Mouse (Mus musculus): ENCODE data around the gene Gm21992.
"Not testable (repeated sequence)": the region's sequence is repeated elsewhere in the genome, so short reads cannot be mapped to it uniquely, and the experiment has no call there.

Gm21992 gene

DNA sequence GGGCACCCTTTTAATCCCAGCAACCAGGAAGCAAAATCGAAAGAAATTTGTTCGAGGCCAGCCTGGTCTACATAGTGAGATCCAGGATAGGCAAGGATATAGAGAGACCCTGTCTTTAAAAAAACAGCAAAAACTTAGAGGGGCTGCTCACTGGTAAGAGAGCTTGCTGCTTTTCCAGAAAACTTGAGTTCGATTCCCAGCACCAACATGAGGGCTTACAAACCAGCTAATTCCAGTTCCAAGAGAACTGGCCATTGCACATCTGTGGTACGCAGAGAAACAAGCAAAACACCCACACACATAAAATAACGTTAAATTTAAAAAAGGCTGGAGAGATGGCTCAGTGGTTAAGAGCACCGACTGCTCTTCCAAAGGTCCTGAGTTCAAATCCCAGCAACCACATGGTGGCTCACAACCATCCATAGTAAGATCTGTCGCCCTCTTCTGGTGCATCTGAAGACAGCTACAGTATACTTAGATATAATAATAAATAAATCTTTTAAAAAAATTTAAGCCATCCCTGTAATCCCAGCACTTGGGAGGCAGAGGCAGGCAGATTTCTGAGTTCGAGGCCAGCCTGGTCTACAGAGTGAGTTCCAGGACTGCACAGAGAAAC, 1.0 kb upstream of the Gm21992 start:
- DNase-seq: not testable (repeated sequence)

DNA sequence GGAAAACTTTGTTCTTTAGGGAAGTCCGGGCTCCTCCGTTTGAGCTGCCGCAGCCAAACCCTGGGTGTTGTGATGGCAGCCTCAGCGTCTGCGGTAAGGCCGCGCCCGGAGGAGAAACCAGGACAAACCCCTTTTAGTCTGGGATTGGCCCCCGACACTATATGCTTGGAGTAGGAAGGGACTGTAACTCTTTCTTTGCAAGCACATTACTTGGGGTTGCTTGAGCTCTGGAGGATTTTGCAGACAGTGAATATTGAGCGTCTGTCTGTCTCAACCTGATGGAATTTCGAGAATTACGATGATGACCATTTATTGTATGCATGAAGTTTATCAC, 464 bp upstream of the Gm21992 start:
- no peak for DNase-seq

DNA sequence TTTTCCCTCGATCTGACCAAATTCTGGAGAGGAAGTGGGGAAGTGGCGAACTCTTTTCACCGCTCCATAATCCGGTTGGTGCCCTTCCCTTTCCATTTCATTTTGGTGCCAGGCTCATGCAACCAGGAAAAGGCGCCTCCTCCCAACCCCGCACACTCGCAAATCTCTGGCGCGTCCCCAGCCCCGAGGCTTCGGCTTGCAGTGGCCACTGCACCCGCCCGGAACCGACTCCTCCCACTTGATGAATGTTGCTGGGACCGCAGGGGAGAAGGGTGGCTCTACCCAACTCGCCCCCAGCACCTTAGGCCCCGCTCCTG, 708 bp downstream of the Gm21992 start:
- DNase-seq: no peak

DNA sequence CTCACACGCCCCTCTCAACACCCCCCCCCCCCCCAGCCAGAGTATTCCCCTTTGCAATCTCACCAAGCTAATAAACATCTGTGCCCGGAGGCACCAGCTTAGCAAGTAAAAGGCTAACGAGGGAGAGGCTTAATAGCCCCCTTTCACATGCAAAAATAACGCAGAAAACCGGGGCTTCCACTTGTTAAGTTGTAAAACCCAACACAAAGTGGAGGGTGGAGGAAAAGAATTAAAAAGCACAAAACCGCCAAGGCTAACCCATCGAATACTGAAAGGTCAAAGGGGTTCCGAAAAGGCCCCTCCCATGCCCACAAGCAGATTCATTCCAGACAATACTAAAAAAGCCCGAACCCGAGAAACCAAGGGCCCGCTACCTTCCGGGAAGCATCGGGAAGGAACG, 1.1 kb downstream of the Gm21992 start:
- no peak for DNase-seq

DNA sequence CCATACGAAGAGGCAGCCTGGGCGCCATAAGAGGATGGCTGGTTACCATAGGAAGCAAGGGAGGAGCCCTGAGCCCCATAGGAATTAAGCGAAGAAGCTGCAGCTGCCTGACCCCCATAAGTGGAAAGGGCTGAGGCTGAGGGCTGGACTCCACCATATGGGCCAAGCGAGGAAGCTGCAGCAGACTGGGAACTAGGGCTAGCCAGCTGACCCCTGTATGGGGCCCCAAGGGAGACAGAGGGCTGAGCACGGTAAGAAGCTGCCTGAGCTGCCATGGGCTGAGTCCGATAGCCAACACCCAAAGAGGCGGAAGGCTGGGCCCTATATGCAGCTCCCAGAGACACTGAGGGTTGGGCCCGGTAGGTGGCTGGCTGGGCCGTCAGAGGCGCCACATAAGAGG, 8.1 kb downstream of the Gm21992 start:
- no peak for DNase-seq

DNA sequence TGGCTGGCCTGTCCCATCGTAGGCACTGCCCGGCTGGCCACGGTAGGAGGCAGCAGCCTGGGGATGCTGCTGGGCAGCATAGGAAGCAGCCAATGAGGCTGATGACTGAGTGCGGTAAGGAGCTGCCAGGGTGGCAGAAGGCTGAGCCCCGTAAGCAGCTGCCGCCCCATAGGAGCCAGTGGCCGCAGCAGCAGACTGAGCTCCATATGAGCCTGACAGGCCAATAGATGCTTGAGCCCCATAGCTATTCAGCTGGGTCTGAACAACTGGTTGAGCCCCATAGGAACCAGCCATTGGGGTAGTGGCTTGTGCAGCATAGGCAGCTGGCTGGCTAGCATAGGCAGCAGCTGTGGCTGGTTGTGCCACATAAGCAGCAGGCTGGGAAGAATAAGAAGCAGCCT, 8.7 kb downstream of the Gm21992 start:
- no peak for DNase-seq

DNA sequence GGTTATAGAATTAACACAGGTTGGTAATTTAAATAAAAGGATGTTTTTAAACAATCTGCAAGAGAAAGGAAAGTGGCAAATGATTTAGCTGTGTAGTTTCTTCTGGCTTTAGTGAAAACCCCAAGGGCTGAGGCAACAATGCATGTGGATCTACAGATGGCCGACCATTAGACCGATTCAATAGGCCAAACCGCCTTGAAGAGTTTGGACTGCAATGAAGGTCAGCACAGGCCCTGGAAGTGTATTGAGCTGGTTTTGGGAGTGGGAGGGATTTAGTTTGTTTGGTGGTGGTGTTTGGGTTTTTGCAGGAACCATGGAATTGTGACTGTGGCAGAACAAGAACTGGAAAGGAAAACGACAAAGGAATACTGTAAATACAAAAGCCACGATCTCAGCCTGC, 12.3 kb downstream of the Gm21992 start:
- no peak for DNase-seq

DNA sequence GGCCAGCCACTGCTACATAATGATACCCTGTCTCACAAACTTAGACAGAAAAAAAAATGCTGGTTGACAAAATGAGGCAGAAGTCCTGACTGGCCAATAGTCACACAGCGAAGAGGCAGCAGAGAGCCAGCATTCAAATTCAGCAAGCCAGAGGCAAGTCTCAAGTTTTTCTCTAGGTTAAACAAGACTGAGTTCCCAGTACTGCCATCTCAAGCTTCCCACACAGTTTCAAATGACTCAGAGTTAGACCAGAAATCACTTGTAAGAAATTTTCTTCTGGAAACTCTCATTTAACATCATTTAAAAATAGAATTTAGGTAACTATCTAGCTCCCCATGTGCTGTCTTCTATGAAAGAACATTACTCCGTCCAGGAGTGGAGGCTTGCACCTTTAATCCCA, 13.6 kb downstream of the Gm21992 start:
- DNase-seq: no peak

DNA sequence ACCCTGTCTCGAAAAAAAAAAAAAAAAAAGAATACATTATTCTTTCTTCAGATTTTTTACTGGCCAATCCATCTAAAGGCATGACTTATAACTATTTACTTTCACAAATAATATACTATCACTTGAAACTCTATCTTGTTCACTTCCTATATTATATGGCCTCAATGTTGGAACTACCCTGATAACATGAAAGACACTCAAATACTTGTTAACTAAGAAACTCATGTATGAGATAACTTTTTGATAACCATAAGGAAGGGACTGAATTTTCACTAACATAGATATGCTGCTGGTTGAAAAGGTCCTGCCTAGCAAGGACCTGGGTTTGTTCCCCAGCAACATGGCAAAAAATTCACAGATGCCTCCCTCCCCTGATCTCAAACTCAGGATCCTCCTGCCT, 15.5 kb downstream of the Gm21992 start:
- DNase-seq: no peak

DNA sequence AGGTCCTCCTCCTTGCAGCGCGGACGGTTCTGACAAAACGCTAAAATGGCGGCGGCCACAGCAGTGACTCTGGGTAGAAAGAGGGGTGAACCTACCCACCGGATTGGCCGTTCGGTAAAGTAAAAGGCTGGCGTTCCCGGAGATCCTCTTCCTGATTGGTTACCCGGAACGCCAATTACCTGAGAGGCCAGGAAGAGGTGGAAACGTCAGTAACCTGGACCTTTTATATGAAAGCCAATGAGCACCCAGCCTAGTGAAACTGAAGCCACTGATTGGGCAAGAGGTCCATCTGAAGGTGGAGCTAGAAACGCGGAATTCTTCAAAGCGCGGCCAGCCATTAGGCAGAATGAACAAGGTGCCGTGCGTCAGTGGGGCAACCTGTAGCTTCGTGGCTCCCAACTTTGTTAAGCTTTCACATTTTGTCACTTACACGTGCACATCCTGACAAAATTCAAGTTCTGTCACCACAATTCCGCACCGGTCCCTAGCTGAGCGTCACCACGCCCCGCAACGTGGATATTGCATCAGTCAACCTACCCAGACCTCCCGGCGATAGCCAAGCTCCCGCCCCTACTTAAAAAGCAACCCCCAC, 17.5 kb downstream of the Gm21992 start, which contains the start of gene Rbm4:
TSS of gene Rbm4 (minus strand) at position 71 of the 592 bp plus-strand sequence.
- DNase-seq: peak; percentile 99

DNA sequence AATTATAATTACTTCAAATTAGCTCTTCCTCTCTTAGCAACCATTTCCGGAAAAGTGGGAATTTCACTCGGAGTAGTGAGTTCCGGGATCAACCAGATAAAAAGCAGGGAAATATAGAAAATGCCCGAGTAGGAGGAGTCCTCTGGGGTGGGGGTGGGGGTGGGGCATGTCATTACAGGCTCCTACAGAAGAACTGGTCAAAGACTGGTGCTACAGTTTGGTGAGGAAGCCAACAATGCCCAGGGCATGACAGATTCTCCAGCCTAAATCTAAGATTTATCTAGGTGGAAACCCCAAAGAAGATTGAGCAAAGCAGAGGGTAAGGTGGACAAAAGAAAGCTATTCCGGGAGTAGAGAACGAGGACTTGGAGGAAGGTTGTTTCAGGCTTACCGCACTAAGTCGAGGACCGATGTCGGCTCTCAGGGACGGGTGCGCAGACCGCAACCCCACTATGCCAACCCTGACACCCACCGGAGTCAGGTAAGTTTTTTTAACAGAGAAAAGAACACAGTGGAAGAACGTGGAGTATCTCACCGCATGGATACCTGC, 18.1 kb downstream of the Gm21992 start:
- DNase-seq: no peak

DNA sequence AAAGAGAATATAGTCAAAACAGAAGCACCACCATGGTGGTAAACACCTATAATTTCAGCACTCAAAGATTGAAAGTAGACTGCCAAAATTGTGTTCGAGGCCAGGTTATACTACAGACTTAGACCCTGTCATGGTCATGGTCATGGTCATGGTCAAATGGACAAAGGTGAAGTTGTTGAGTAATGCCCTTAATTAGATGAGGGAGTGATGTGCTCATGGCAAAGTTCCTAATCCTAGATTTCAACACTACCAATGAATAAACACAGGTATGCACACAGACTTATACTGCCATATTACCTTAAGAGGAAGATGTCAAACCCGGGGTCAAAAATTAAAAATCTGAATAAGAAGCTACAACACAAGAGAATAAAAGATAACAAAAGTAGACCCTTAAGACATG, 25.1 kb downstream of the Gm21992 start:
- DNase-seq: no peak

DNA sequence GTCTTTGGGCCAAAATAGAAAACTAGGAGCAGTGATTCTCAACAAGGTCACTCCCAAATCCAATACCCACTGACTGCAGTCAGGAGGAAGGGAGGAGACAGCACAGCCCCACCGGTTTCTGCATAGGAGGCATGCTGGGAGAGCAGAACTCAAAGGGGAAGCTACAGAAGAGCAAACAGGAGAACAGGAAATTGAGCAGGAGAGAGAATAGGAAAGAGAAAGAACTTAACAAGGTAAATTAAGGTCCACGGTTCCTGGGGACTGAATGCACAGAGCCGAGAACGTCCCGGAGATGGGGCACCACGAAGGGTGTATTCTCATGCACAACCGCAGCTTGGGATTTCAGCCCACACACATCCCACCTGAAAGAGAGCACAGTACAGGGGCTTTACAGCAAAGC, 26.2 kb downstream of the Gm21992 start:
- no peak for DNase-seq

DNA sequence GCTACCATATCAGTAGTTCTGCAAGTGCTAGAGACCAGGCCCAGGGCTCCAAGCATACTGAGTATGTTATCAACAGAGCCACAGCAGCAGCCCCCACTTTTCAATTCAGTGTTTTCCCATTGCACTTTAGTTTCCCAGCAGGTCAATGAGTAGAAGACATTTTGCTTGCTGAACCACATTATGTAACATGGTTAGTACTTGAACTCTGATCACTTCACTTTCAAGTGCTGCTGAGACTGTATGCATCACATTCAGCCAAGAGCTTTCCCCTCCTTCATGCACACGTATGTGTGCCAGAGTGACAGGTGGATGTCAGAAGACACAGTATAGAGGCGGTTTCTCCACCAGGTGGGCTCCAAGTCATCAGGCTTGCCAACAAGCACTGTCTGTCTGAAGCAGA, 28.5 kb downstream of the Gm21992 start:
- no peak for DNase-seq

DNA sequence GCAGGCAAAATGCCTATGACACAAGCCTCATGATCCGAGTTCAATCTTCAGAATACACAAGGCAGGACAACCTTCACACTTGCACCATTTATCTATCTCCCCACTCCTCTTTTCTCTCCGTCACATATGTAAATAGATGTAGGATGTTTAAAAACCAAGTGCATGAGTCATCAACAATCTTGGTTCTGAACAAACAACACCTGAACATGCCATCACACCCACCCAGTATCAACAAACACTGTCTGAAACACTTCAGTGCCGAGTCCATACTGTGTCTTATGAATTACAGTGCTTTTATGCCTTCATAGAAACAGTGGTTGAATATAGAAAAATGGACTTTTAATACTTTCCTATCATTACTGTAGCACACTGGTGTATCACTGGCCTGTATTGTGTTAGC, 38.6 kb downstream of the Gm21992 start:
- DNase-seq: no peak

DNA sequence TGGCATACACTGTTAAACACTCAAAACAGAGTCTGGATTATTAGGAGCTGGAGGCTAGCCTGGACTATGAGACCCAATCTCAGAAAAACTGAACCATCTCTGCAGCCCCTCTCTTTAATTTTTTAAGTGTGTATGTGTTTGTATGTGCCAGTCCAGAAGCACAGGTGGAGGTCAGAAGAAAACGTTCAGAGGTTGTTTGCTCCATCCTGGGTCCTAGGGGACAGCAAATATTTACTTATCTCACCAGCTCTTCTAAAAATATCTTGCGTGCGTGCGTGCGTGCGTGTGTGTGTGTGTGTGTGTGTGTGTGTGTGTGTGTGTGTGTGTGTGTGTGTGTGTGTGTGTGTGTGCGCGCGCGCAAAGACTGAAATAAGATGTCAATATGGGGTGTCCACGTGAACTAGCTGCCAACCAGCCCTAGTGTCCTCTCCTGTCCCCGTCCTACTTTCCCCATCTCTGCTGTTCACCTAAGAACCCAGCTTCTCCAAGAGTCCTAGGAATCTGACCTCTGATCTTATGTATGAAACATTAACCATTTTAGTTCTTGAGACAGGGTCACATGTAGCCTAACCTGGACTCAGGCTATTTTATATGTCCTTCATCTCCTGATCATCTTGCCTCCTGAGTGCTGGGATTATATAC, 43.8 kb downstream of the Gm21992 start:
- no peak for DNase-seq

DNA sequence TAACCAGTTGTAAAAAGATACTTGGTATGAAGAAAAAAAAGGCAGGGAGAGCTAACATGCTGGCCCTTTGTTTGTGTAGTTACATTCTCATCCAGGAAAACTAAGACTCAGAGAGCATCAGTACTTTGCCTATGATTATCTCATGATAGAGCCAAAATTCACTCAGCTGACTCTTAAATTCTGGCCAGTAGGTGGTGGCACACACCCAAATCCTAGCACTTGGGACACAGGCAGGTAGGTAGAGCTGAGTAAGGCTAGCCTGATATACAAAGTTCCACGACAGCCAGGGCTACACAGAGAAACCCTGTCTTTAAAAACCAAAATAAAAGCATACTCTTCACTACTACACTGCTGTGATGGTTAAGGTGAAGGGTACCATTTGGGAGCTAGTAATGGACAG, 48.5 kb downstream of the Gm21992 start:
- DNase-seq: no peak

DNA sequence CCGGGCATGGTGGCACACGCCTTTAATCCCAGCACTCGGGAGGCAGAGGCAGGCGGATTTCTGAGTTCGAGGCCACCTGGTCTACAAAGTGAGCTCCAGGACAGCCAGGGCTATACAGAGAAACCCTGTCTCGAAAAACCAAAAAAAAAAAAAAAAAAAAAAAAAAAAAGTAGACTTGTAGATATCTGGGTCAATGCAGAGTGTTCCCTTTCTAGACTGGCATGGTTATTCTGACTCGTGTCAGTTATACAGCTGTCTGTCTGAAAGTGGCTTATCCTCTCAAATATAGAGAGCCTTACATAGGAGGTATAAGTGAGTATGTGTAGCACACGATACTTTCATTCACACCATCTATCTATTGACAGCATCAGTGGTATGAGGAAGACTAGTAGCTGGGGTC, 50.9 kb downstream of the Gm21992 start:
- not testable (repeated sequence) for DNase-seq

DNA sequence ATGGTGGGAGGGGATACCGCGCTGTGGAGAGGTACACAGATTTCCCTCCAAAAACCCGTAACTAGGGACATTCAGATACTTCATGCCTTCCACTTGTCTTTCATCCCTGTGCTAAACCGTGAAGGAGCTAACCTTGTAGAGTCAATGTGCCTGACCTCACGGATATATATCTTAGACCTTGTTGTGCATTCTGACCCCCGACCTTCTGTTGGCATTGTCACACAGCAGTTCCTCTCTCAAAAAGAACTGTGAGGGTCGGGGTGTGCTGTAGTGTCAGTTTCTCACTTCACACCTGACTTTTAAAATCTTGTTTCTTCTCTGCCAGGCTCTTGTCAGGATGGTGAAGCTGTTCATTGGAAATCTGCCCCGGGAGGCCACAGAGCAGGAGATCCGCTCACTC, 54.5 kb downstream of the Gm21992 start:
- no peak for DNase-seq

DNA sequence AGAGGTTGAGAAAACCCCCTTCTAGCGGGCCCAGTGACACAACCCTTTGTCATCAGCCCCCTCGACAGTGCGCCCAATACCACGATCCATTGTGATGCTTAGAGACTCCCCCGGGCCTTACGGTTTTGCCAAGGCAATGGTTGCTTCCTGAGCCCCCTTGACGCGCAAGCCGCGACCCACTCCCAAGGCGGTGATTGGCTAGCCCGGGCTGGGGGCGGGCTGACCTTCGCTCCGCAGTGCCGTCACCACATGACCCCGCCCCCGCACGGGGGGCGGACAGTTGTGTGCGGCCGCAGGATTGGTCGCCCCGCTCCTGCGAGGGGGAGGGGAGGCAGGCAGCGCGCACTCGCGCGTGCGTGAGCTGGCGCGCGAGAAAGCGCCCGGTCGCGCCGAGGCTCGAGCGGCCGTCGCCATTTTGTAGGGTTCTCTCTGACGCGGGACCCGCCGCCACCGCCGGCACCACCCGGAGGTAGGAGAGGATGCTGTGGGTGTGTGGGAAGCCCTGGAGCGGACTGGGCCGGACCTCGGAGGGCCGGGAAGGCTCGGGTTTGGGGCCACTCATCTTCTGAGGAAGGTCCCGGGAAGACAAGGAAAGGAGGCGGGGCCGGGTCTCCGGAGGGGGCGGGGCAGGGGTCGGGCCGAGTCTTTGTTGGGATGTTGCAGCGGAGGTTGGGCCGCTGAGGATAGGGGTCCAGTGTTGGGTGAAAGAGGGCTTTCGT, 55.1 kb downstream of the Gm21992 start, which contains the start of gene Rbm4b:
TSS of gene Rbm4b (plus strand) at position 305 of the 719 bp plus-strand sequence.
- DNase-seq: peak; percentile 97

DNA sequence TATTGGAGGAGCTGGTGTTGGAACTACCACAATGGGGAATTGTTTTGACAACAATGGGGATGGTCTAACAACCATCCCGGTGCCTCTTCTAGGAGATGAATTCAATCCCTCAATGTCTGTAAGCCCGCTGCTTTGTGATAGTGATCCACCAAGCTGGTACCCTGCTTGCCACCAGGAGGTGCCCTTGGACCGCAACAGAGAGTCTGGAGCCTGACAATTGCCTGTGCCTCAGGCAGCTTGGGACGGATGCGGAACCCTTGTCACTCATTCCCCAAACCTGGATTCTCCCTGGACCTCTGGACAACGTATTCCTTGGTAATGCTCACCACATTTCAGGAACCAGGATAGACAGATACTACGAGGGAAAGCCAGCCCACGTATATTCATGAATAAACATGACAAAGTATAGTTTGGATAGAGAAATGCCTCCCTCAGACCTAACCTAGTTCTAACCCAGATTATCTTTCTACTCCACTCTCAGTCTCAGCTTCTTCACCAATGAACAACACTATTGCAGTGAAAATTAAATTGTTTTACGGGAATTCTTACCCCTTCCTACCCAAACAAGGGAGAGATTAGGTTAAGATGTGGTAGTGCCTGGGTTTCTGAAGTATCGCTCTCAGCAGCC, 55.7 kb downstream of the Gm21992 start:
- peak; percentile 92 for DNase-seq

DNA sequence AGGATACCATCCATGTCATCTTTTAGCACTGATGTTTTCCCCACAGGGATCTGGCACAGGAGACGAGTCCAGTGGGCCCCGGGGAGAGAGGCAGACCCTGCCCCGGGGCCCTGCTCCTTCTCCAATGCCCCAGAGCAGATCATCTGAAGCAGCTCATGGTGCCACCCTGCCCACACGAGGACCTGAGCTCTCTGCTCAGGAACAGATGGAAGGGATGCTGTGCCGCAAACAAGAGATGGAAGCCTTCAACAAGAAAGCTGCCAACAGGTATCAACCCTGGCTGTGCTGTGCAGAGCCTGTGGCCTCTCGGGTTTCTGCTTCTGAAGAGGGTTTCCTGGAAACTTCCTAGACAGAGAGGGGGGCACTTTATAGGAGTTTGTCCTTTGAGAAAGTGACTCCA, 61.4 kb downstream of the Gm21992 start:
- DNase-seq: no peak

DNA sequence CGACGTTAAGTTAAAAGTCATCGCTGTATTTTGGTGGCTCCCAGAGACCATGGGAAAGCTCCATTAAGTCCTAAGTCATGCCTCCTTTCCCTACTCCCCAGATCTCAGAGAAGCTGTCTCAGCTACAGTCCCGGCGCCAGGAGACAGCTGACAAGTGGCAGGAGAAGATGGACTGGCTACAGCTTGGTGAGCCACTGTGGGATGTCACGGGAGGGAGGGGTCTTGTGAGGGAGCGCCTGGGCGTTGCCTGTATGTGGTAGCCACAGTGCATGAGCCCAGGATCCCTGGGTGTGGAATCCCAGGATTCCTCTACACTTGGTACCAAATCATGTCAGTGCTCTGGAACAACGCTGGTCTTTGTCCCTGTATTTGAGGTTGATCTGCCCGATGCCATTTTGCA, 62.9 kb downstream of the Gm21992 start:
- DNase-seq: no peak
